Mouse (Mus musculus): ENCODE measurements around the gene Kcnq2. TPM values are rescaled to one million over a fixed set of nuclear protein-coding genes. Genes with fewer than 3 reads are reported as not detected.

Kcnq2 gene
- polyA plus RNA-seq, 1 experiment from 2014 or later: 0.10 TPM

GRCm38 (mm10) chr2:181090123-181090522 is 45.0 kb downstream of the Kcnq2 start:
- 70% methylated on average over 3 of the region's 3 CpGs for WGBS
- Histone ChIP-seq H3K36me3 (ENCODE audit: control insufficient read depth, insufficient read depth, low read length) (no peaks in the 10 kb centered on the region), H3K9me3 (ENCODE audit: control insufficient read depth, low read length) (no peaks in the 10 kb centered on the region), H3K27me3 (ENCODE audit: control insufficient read depth, insufficient read depth, low read depth, low read length) (no peaks in the 10 kb centered on the region), H3K27ac (ENCODE audit: low read length) (no peak overlapping the region), H3K4me2 (ENCODE audit: low read depth, low read length) (no peak overlapping the region), H3K4me1 (replicated peaks; ENCODE audit: control insufficient read depth, insufficient read depth, low read length) (no peaks in the 10 kb centered on the region), H3K4me3 (ENCODE audit: low read length) (no peak overlapping the region), H3K9ac (ENCODE audit: low read length) (no peak overlapping the region)
- ATAC-seq (ENCODE audit: low read depth): no peak

DNA sequence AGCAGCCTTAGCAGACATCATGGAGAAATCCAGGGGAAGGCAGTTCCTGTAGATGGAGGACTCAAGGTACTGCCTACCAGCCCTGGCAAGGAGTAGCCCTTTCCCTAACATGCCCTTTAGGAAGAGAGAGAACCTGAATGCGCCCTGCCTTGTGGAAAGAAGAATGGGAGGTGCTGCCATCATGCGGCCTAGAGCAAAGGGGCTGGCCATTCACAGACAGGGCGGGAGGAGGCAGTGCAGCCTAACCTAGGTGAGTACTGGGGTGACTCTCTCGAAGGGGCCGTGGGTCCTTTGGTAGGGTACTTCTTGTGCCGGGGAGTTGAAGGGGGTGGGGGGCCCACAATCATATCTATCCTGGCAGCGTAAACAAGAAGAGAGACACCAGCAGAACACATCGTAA is 50.1 kb downstream of the Kcnq2 start:
- 54% methylated on average over 8 of the region's 8 CpGs for WGBS
- Histone ChIP-seq H3K27ac (ENCODE audit: low read length) (no peak overlapping the region), H3K4me2 (ENCODE audit: low read depth, low read length) (no peak overlapping the region), H3K36me3 (ENCODE audit: control insufficient read depth, insufficient read depth, low read length) (no peaks in the 10 kb centered on the region), H3K4me1 (replicated peaks; ENCODE audit: control insufficient read depth, insufficient read depth, low read length) (peaks cover 4% of the 10 kb centered on the region; the same call in 1 of the 2 replicates), H3K27me3 (ENCODE audit: control insufficient read depth, insufficient read depth, low read depth, low read length) (no peaks in the 10 kb centered on the region), H3K9me3 (ENCODE audit: control insufficient read depth, low read length) (no peaks in the 10 kb centered on the region), H3K4me3 (ENCODE audit: low read length) (no peak overlapping the region), H3K9ac (ENCODE audit: low read length) (no peak overlapping the region)
- no peak for ATAC-seq (ENCODE audit: low read depth)

DNA sequence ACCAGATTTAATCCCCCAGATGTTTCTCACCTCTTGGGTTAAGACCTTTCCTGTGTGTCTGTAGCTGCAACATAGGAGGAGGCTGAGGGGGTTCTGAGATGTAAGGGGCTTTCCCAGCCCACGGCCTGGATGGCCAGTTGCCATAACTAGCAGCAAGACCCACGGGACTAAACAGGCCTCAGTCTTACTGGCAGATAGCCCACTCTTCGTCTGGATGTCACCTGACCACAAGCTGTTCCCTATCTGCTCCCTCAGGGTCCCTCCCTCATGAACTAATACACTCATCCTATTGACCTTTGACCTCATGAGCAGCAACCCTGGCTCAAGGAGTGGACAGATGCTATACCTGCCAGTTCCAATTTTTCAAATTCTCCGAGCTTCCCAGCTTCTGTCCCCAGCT is 51.2 kb downstream of the Kcnq2 start:
- WGBS: 46% methylated on average over 4 of the region's 4 CpGs
- Histone ChIP-seq H3K4me2 (ENCODE audit: low read depth, low read length) (no peak overlapping the region), H3K4me1 (replicated peaks; ENCODE audit: control insufficient read depth, insufficient read depth, low read length) (peaks cover 4% of the 10 kb centered on the region; the same call in 1 of the 2 replicates), H3K9me3 (ENCODE audit: control insufficient read depth, low read length) (no peaks in the 10 kb centered on the region), H3K36me3 (ENCODE audit: control insufficient read depth, insufficient read depth, low read length) (no peaks in the 10 kb centered on the region), H3K27me3 (ENCODE audit: control insufficient read depth, insufficient read depth, low read depth, low read length) (no peaks in the 10 kb centered on the region), H3K27ac (ENCODE audit: low read length) (no peak overlapping the region), H3K9ac (ENCODE audit: low read length) (no peak overlapping the region), H3K4me3 (ENCODE audit: low read length) (no peak overlapping the region)
- ATAC-seq (ENCODE audit: low read depth): 0 out of 2 replicates have a peak, but pooled peaks have one; percentile 26

- no peak for ATAC-seq (ENCODE audit: low read depth)
- 51% methylated on average over 5 of the region's 5 CpGs for WGBS
These were observed 54.2 kb downstream of the Kcnq2 start for GRCm38 (mm10) chr2:181080886-181081285.

DNA sequence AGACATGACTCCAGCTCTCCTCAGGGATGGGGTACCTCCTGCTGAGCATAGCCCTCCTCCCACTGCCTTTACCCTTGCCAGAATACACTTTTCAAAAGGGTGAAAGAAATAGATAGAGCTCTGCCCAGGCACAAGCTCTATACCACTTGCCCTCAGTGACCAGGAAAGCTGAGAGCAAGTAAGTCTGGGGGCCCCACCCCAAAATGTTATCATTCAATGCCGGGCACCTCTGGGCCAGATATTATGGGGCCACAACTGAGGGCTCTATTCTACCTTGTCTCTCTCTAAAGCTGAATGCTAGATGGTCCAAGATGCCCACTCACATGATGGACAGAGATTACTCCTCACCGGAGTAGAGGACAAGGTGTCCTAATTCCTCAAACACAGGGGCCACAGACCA is 55.6 kb downstream of the Kcnq2 start:
- Histone ChIP-seq H3K27ac (ENCODE audit: low read length) (no peak overlapping the region), H3K4me2 (ENCODE audit: low read depth, low read length) (no peak overlapping the region), H3K36me3 (ENCODE audit: control insufficient read depth, insufficient read depth, low read length) (no peaks in the 10 kb centered on the region), H3K9ac (ENCODE audit: low read length) (no peak overlapping the region), H3K4me1 (replicated peaks; ENCODE audit: control insufficient read depth, insufficient read depth, low read length) (peaks cover 4% of the 10 kb centered on the region; the same call in 1 of the 2 replicates), H3K4me3 (ENCODE audit: low read length) (no peak overlapping the region), H3K9me3 (ENCODE audit: control insufficient read depth, low read length) (no peaks in the 10 kb centered on the region), H3K27me3 (ENCODE audit: control insufficient read depth, insufficient read depth, low read depth, low read length) (no peaks in the 10 kb centered on the region)
- WGBS: 90% methylated on average over 2 of the region's 2 CpGs
- ATAC-seq (ENCODE audit: low read depth): no peak

More at GRCm38 (mm10) chr2:181080886-181081285, 54.2 kb downstream of the Kcnq2 start:
- Histone ChIP-seq H3K36me3 (ENCODE audit: control insufficient read depth, insufficient read depth, low read length) (no peaks in the 10 kb centered on the region), H3K4me3 (ENCODE audit: low read length) (no peak overlapping the region), H3K27ac (ENCODE audit: low read length) (no peak overlapping the region), H3K4me1 (replicated peaks; ENCODE audit: control insufficient read depth, insufficient read depth, low read length) (peaks cover 4% of the 10 kb centered on the region; the same call in 1 of the 2 replicates), H3K9ac (ENCODE audit: low read length) (no peak overlapping the region), H3K4me2 (ENCODE audit: low read depth, low read length) (no peak overlapping the region), H3K9me3 (ENCODE audit: control insufficient read depth, low read length) (no peaks in the 10 kb centered on the region), H3K27me3 (ENCODE audit: control insufficient read depth, insufficient read depth, low read depth, low read length) (no peaks in the 10 kb centered on the region)

DNA sequence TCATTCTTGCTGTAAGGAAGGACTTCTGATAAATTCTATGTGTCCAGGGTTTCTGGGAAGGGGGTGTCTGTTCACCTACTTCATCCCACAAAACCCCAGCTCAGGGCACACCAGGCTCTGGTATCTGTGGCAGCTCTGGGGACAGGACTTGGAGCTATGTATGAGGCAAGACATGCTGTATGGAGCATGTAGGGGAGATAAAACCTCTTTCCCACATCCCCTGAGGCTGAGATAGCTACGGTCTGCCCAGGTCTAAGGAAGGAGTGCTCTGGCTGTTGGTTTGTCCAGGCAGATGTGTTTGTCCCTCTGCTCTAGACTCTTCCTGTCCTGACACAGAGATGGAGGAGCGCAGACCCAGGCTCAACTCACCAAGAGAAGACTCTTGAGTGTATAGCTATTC is 56.2 kb downstream of the Kcnq2 start:
- H3K9me3 ChIP-seq (ENCODE audit: control insufficient read depth, low read length): no peaks in the 10 kb centered on the region
- no peaks in the 10 kb centered on the region for H3K36me3 ChIP-seq (ENCODE audit: control insufficient read depth, insufficient read depth, low read length)
- H3K4me3 ChIP-seq (ENCODE audit: low read length): no peak overlapping the region
- 87% methylated on average over 2 of the region's 2 CpGs for WGBS
- H3K27me3 ChIP-seq (ENCODE audit: control insufficient read depth, insufficient read depth, low read depth, low read length): no peaks in the 10 kb centered on the region
- no peak for ATAC-seq (ENCODE audit: low read depth)
- H3K27ac ChIP-seq (ENCODE audit: low read length): no peak overlapping the region
- peaks cover 4% of the 10 kb centered on the region; the same call in 1 of the 2 replicates for H3K4me1 ChIP-seq (replicated peaks; ENCODE audit: control insufficient read depth, insufficient read depth, low read length)
- H3K9ac ChIP-seq (ENCODE audit: low read length): no peak overlapping the region
- H3K4me2 ChIP-seq (ENCODE audit: low read depth, low read length): no peak overlapping the region

DNA sequence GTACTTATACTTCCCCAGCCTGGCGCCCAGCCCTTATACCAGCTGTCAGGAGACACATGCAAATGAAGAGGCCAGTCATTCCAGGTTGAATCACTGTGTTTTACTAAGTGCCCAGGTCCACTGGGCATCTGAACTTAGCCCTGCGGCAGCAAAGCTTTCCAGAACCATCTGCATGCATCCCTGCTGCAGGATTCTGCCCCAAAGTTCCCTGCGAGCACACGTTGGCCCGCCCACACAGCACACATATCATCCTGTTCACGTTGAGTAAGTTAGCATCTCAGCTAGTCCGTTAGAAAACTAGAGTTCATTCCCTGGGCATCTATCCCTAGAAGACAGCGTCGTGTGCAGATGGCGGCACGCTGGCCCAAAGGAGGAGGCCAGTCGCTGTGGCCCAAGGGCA is 59.6 kb downstream of the Kcnq2 start:
- no peak overlapping the region for H3K27ac ChIP-seq (ENCODE audit: low read length)
- ATAC-seq (ENCODE audit: low read depth): no peak
- no peak overlapping the region for H3K9ac ChIP-seq (ENCODE audit: low read length)
- H3K4me3 ChIP-seq (ENCODE audit: low read length): no peak overlapping the region
- 78% methylated on average over 12 of the region's 12 CpGs for WGBS
- no peaks in the 10 kb centered on the region for H3K36me3 ChIP-seq (ENCODE audit: control insufficient read depth, insufficient read depth, low read length)
- H3K4me2 ChIP-seq (ENCODE audit: low read depth, low read length): no peak overlapping the region
- no peaks in the 10 kb centered on the region for H3K27me3 ChIP-seq (ENCODE audit: control insufficient read depth, insufficient read depth, low read depth, low read length)
- H3K4me1 ChIP-seq (replicated peaks; ENCODE audit: control insufficient read depth, insufficient read depth, low read length): no peaks in the 10 kb centered on the region
- no peaks in the 10 kb centered on the region for H3K9me3 ChIP-seq (ENCODE audit: control insufficient read depth, low read length)

GRCm38 (mm10) chr2:181072403-181072714 is 62.7 kb downstream of the Kcnq2 start:
- no peak overlapping the region for H3K4me3 ChIP-seq (ENCODE audit: low read length)
- no peak overlapping the region for H3K9ac ChIP-seq (ENCODE audit: low read length)
- no peaks in the 10 kb centered on the region for H3K27me3 ChIP-seq (ENCODE audit: control insufficient read depth, insufficient read depth, low read depth, low read length)
- H3K4me2 ChIP-seq (ENCODE audit: low read depth, low read length): no peak overlapping the region
- H3K27ac ChIP-seq (ENCODE audit: low read length): no peak overlapping the region
- 0% methylated on average over 1 of the region's 1 CpGs for WGBS
- no peak for ATAC-seq (ENCODE audit: low read depth)
- H3K4me1 ChIP-seq (replicated peaks; ENCODE audit: control insufficient read depth, insufficient read depth, low read length): no peaks in the 10 kb centered on the region
- no peaks in the 10 kb centered on the region for H3K36me3 ChIP-seq (ENCODE audit: control insufficient read depth, insufficient read depth, low read length)
- H3K9me3 ChIP-seq (ENCODE audit: control insufficient read depth, low read length): no peaks in the 10 kb centered on the region

- 58% methylated on average over 7 of the region's 7 CpGs for WGBS
- no peak overlapping the region for H3K9ac ChIP-seq (ENCODE audit: low read length)
- ATAC-seq (ENCODE audit: low read depth): peak; percentile 57; the same call in 1 of the 2 replicates
- no peak overlapping the region for H3K4me2 ChIP-seq (ENCODE audit: low read depth, low read length)
- H3K4me1 ChIP-seq (replicated peaks; ENCODE audit: control insufficient read depth, insufficient read depth, low read length): no peaks in the 10 kb centered on the region
- H3K36me3 ChIP-seq (ENCODE audit: control insufficient read depth, insufficient read depth, low read length): no peaks in the 10 kb centered on the region
- H3K27ac ChIP-seq (ENCODE audit: low read length): no peak overlapping the region
- H3K4me3 ChIP-seq (ENCODE audit: low read length): no peak overlapping the region
- no peaks in the 10 kb centered on the region for H3K9me3 ChIP-seq (ENCODE audit: control insufficient read depth, low read length)
- H3K27me3 ChIP-seq (ENCODE audit: control insufficient read depth, insufficient read depth, low read depth, low read length): no peaks in the 10 kb centered on the region
These were observed 63.2 kb downstream of the Kcnq2 start for GRCm38 (mm10) chr2:181071706-181072402.

Data from lung, embryonic 16.5 days (tissue).